Mouse (Mus musculus): Measurements from ENCODE around the gene Prss53. TPM values are rescaled to one million over a fixed set of nuclear protein-coding genes. Genes with fewer than 3 reads are reported as not detected.
A peak's percentile ranks its signal among the peaks of the same experiment; 100 is the strongest.
"Not testable (repeated sequence)": the region's sequence is repeated elsewhere in the genome, so short reads cannot be mapped to it uniquely, and the experiment has no call there.

Prss53 gene
- total RNA-seq, 1 experiment from 2014 or later: 0.94 TPM

- ATAC-seq (replicated peaks in 1 of 2; ENCODE audit: insufficient read depth in 1 of 2, low FRiP score in 2 of 2, low TSS enrichment in 1 of 2, low read depth in 1 of 2, poor library complexity in 2 of 2, severe bottlenecking in 2 of 2): no peak
Observed at GRCm38 (mm10) chr7:127849973-127850875, 40.5 kb downstream of the Prss53 start.

GRCm38 (mm10) chr7:127842001-127842718 lies 48.6 kb downstream of the Prss53 start:
- peak; percentile 68 for ATAC-seq (replicated peaks in 1 of 2; ENCODE audit: insufficient read depth in 1 of 2, low FRiP score in 2 of 2, low TSS enrichment in 1 of 2, low read depth in 1 of 2, poor library complexity in 2 of 2, severe bottlenecking in 2 of 2)

- ATAC-seq (replicated peaks in 1 of 2; ENCODE audit: insufficient read depth in 1 of 2, low FRiP score in 2 of 2, low TSS enrichment in 1 of 2, low read depth in 1 of 2, poor library complexity in 2 of 2, severe bottlenecking in 2 of 2): peak; percentile 80 to 84
Observed at GRCm38 (mm10) chr7:127841340-127842000, 49.3 kb downstream of the Prss53 start.

- peak; percentile 50 to 54 for ATAC-seq (replicated peaks in 1 of 2; ENCODE audit: insufficient read depth in 1 of 2, low FRiP score in 2 of 2, low TSS enrichment in 1 of 2, low read depth in 1 of 2, poor library complexity in 2 of 2, severe bottlenecking in 2 of 2)
Observed at GRCm38 (mm10) chr7:127840886-127841285, 49.9 kb downstream of the Prss53 start.

GRCm38 (mm10) chr7:127840031-127840430 lies 50.7 kb downstream of the Prss53 start:
- not testable (repeated sequence) for ATAC-seq (replicated peaks in 1 of 2; ENCODE audit: insufficient read depth in 1 of 2, low FRiP score in 2 of 2, low TSS enrichment in 1 of 2, low read depth in 1 of 2, poor library complexity in 2 of 2, severe bottlenecking in 2 of 2)

GRCm38 (mm10) chr7:127837878-127838277 lies 52.9 kb downstream of the Prss53 start:
- ATAC-seq (replicated peaks in 1 of 2; ENCODE audit: insufficient read depth in 1 of 2, low FRiP score in 2 of 2, low TSS enrichment in 1 of 2, low read depth in 1 of 2, poor library complexity in 2 of 2, severe bottlenecking in 2 of 2): not testable (repeated sequence)

GRCm38 (mm10) chr7:127837473-127837872 lies 53.3 kb downstream of the Prss53 start:
- ATAC-seq (replicated peaks in 1 of 2; ENCODE audit: insufficient read depth in 1 of 2, low FRiP score in 2 of 2, low TSS enrichment in 1 of 2, low read depth in 1 of 2, poor library complexity in 2 of 2, severe bottlenecking in 2 of 2): no peak

Other genes with a start within 250 kb of the Prss53 start
- gene Bcl7c, start 182.0 kb downstream of the Prss53 start, total RNA-seq (2017): 60.5 and 72.0 TPM in 2 replicates
- 1.3 and 7.7 TPM in 2 replicates for gene Ctf1, start 178.2 kb downstream of the Prss53 start, total RNA-seq (2017)
- gene Ctf2, start 158.8 kb downstream of the Prss53 start, total RNA-seq (2017): not detected in 2 replicates
- gene Fbxl19, start 146.4 kb downstream of the Prss53 start, total RNA-seq (2017): 15.1 and 18.5 TPM in 2 replicates
- 25.3 and 34.4 TPM in 2 replicates for gene Orai3, start 121.2 kb downstream of the Prss53 start, total RNA-seq (2017)
- gene Setd1a, start 114.3 kb downstream of the Prss53 start, total RNA-seq (2017): 12.4 and 15.2 TPM in 2 replicates
- not detected in 2 replicates for gene Gm49388, start 105.4 kb downstream of the Prss53 start, total RNA-seq (2017)
- 30.2 and 35.6 TPM in 2 replicates for gene Hsd3b7, start 90.4 kb downstream of the Prss53 start, total RNA-seq (2017)
- 47.1 and 82.4 TPM in 2 replicates for gene Stx4a, start 66.7 kb downstream of the Prss53 start, total RNA-seq (2017)
- gene Stx1b, start 66.4 kb downstream of the Prss53 start, total RNA-seq (2017): 0.40 and 1.6 TPM in 2 replicates
- 44.5 and 50.2 TPM in 2 replicates for gene Zfp646, start 14.7 kb downstream of the Prss53 start, total RNA-seq (2017)
- 5.4 and 7.0 TPM in 2 replicates for gene Zfp668, start 14.1 kb downstream of the Prss53 start, total RNA-seq (2017)
- not detected in 2 replicates for gene Gm21974, start 4.5 kb upstream of the Prss53 start, total RNA-seq (2017)
- gene Vkorc1, start 4.6 kb upstream of the Prss53 start, total RNA-seq (2017): 31.1 and 40.5 TPM in 2 replicates
- 37.4 and 44.7 TPM in 2 replicates for gene Bckdk, start 13.1 kb upstream of the Prss53 start, total RNA-seq (2017)
- 42.5 and 48.2 TPM in 2 replicates for gene Kat8, start 21.5 kb upstream of the Prss53 start, total RNA-seq (2017)
- gene Prss8, start 39.1 kb upstream of the Prss53 start, total RNA-seq (2017): not detected in 2 replicates
- gene Prss36, start 55.8 kb upstream of the Prss53 start, total RNA-seq (2017): 1.2 and 2.3 TPM in 2 replicates
- gene Fus, start 76.5 kb upstream of the Prss53 start, total RNA-seq (2017): 98.3 and 114 TPM in 2 replicates
- gene Pycard, start 102.9 kb upstream of the Prss53 start, total RNA-seq (2017): 16.9 and 21.1 TPM in 2 replicates
- gene Trim72, start 113.0 kb upstream of the Prss53 start, total RNA-seq (2017): not detected in 2 replicates
- 29.7 and 53.4 TPM in 2 replicates for gene Itgam, start 171.7 kb upstream of the Prss53 start, total RNA-seq (2017)
- 0.56 TPM in 1 of 2 replicates, not detected in the other for gene Gm49368, start 171.7 kb upstream of the Prss53 start, total RNA-seq (2017)
- gene Itgax, start 238.6 kb upstream of the Prss53 start, total RNA-seq (2017): 1.3 and 2.4 TPM in 2 replicates